Mouse (Mus musculus) T-helper 17 cell (primary cell): ENCODE measurements around the gene Gm10354.
"Not testable (repeated sequence)": the region's sequence is repeated elsewhere in the genome, so short reads cannot be mapped to it uniquely, and the experiment has no call there.

ENCODE experiments used
- in situ Hi-C, 2 experiments: fragments of 300-600 bp; cut with MboI, MseI; formaldehyde crosslinking; loops; 1 replicate in 1 of 2; 2 replicates in 1 of 2; pipeline ENCODE4 v1.15.1; 2025; ENCODE audit warnings: high pct_unique_total_duplicates in 2 of 2

Gene Gm10354

GRCm38 (mm10) chr5:14955928-14956706 lies 22.6 kb downstream of the Gm10354 start:
- in situ Hi-C loops, result loop anchor here (5.0 kb wide), 1 partner anchor 556 kb away; no protein-coding TSS in a partner anchor

- in situ Hi-C loops, result loop anchor here (5.0 kb wide), 2 partner anchors 54 to 739 kb away; no protein-coding TSS in a partner anchor
Measured at GRCm38 (mm10) chr5:14953587-14953986, 25.1 kb downstream of the Gm10354 start.

- in situ Hi-C loops, result loop anchor here (5.0 kb wide), 2 partner anchors 55 to 740 kb away; no protein-coding TSS in a partner anchor
Measured at GRCm38 (mm10) chr5:14952749-14953148, 26.0 kb downstream of the Gm10354 start.

- in situ Hi-C loops, result loop anchor here (5.0 kb wide), 2 partner anchors 55 to 740 kb away; no protein-coding TSS in a partner anchor
Measured at GRCm38 (mm10) chr5:14951822-14952221, 26.9 kb downstream of the Gm10354 start.

- in situ Hi-C loops, result not testable (repeated sequence)
Measured at GRCm38 (mm10) chr5:14947482-14948198, 31.1 kb downstream of the Gm10354 start.

GRCm38 (mm10) chr5:14945524-14945923 lies 33.2 kb downstream of the Gm10354 start:
- in situ Hi-C loops, result not testable (repeated sequence)

GRCm38 (mm10) chr5:14941043-14941442 lies 37.7 kb downstream of the Gm10354 start:
- in situ Hi-C loops, result not testable (repeated sequence)

- in situ Hi-C loops, result not testable (repeated sequence)
Measured at GRCm38 (mm10) chr5:14938329-14938728, 40.4 kb downstream of the Gm10354 start, which contains the start of gene Speer4e. Speer4e (minus strand) TSS chr5:14938429.

GRCm38 (mm10) chr5:14933721-14934120 lies 45.0 kb downstream of the Gm10354 start:
- in situ Hi-C loops, result not testable (repeated sequence)

GRCm38 (mm10) chr5:14927047-14927446 lies 51.7 kb downstream of the Gm10354 start:
- in situ Hi-C loops, result loop anchor here in 1 of 2 experiments (5.0 kb wide), 1 partner anchor 35 kb away; no protein-coding TSS in a partner anchor
